Mouse (Mus musculus): ENCODE measurements around the gene Rabep2. TPM values are rescaled to one million over a fixed set of nuclear protein-coding genes. Genes with fewer than 3 reads are reported as not detected.

The Rabep2 gene
- polyA plus RNA-seq, 1 experiment from 2014 or later, result 28.1 TPM

DNA sequence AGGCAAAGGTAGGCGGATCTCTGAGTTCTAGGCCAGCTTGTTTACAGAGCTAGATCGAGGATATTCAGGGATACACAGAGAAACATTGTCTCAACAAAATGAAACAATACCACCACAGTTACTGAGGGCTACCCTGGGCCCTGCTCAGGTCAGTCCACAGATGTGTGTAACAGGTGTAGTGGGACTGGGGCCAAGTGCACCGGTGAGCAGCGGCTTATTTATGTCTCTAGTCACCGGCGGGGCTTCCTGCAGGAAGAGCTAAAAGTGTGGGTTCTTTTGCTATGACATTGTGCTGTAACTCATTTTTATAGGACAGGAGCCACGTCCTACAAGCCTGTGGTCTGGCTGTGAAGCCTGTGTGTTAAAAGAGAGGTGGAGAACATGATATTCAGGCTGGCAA, 25.3 kb downstream of the Rabep2 start:
- Histone ChIP-seq H3K9ac (ENCODE audit: low read length) (no peak overlapping the region), H3K27me3 (ENCODE audit: control insufficient read depth, insufficient read depth, low read length) (no peaks in the 10 kb centered on the region), H3K27ac (replicated peaks; ENCODE audit: low read depth, low read length) (no peak overlapping the region), H3K4me3 (ENCODE audit: low read depth, low read length) (no peak overlapping the region), H3K36me3 (ENCODE audit: control insufficient read depth, insufficient read depth, low read length) (no peaks in the 10 kb centered on the region), H3K9me3 (ENCODE audit: control insufficient read depth, low read length) (no peaks in the 10 kb centered on the region), H3K4me1 (ENCODE audit: control insufficient read depth, insufficient read depth, low read length) (no peaks in the 10 kb centered on the region), H3K4me2 (ENCODE audit: low read depth, severe bottlenecking) (no peak overlapping the region)
- 52% methylated on average over 7 of the region's 7 CpGs for WGBS
- DNase-seq (ENCODE audit: low spot score), result no peak
- no peak for ATAC-seq (ENCODE audit: insufficient number of reproducible peaks, low FRiP score, low TSS enrichment, low read depth)

GRCm38 (mm10) chr7:126455242-126455641, 26.7 kb downstream of the Rabep2 start:
- H3K4me3 ChIP-seq (ENCODE audit: low read depth, low read length), result no peak overlapping the region
- H3K27me3 ChIP-seq (ENCODE audit: control insufficient read depth, insufficient read depth, low read length), result no peaks in the 10 kb centered on the region
- H3K4me1 ChIP-seq (ENCODE audit: control insufficient read depth, insufficient read depth, low read length), result no peaks in the 10 kb centered on the region
- no peak for ATAC-seq (ENCODE audit: insufficient number of reproducible peaks, low FRiP score, low TSS enrichment, low read depth)
- no peaks in the 10 kb centered on the region for H3K9me3 ChIP-seq (ENCODE audit: control insufficient read depth, low read length)
- no peak overlapping the region for H3K27ac ChIP-seq (replicated peaks; ENCODE audit: low read depth, low read length)
- no peak overlapping the region for H3K9ac ChIP-seq (ENCODE audit: low read length)
- 82% methylated on average over 2 of the region's 2 CpGs for WGBS
- no peak for DNase-seq (ENCODE audit: low spot score)
- no peaks in the 10 kb centered on the region for H3K36me3 ChIP-seq (ENCODE audit: control insufficient read depth, insufficient read depth, low read length)
- no peak overlapping the region for H3K4me2 ChIP-seq (ENCODE audit: low read depth, severe bottlenecking)

GRCm38 (mm10) chr7:126456382-126457266, 28.1 kb downstream of the Rabep2 start:
- H3K4me3 ChIP-seq (ENCODE audit: low read depth, low read length), result no peak overlapping the region
- H3K36me3 ChIP-seq (ENCODE audit: control insufficient read depth, insufficient read depth, low read length), result no peaks in the 10 kb centered on the region
- no peak for DNase-seq (ENCODE audit: low spot score)
- H3K27me3 ChIP-seq (ENCODE audit: control insufficient read depth, insufficient read depth, low read length), result no peaks in the 10 kb centered on the region
- H3K4me1 ChIP-seq (ENCODE audit: control insufficient read depth, insufficient read depth, low read length), result 0 out of 2 replicates have a peak, but pooled peaks cover 8% of the 10 kb centered on the region
- ATAC-seq (ENCODE audit: insufficient number of reproducible peaks, low FRiP score, low TSS enrichment, low read depth), result no peak
- H3K9me3 ChIP-seq (ENCODE audit: control insufficient read depth, low read length), result no peaks in the 10 kb centered on the region
- no peak overlapping the region for H3K9ac ChIP-seq (ENCODE audit: low read length)
- H3K4me2 ChIP-seq (ENCODE audit: low read depth, severe bottlenecking), result no peak overlapping the region
- 87% methylated on average over 17 of the region's 17 CpGs for WGBS
- H3K27ac ChIP-seq (replicated peaks; ENCODE audit: low read depth, low read length), result no peak overlapping the region

DNA sequence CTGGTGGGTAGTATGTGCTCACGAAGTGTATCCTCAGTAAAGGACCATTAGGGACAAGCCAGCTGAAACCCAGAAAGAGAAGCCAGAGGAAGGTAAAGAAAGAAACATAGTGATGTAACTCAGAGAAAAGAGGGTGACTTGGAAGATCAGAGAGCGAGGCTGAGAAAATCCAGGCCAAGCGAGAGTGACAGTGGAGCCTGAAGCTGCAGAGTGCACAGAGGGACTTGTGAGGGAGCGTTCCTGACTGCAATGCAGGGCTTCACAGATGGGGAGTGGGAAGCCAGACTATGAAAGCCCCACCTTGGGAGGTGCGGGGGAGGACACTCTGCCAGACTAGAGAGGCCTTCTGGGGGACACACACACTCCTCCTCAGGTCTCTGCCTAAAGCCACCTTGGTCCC, 29.7 kb downstream of the Rabep2 start:
- DNase-seq (ENCODE audit: low spot score), result no peak
- H3K4me1 ChIP-seq (ENCODE audit: control insufficient read depth, insufficient read depth, low read length), result peaks cover 11% of the 10 kb centered on the region
- H3K4me3 ChIP-seq (ENCODE audit: low read depth, low read length), result no peak overlapping the region
- no peaks in the 10 kb centered on the region for H3K9me3 ChIP-seq (ENCODE audit: control insufficient read depth, low read length)
- ATAC-seq (ENCODE audit: insufficient number of reproducible peaks, low FRiP score, low TSS enrichment, low read depth), result no peak
- H3K27me3 ChIP-seq (ENCODE audit: control insufficient read depth, insufficient read depth, low read length), result no peaks in the 10 kb centered on the region
- 73% methylated on average over 5 of the region's 5 CpGs for WGBS
- H3K36me3 ChIP-seq (ENCODE audit: control insufficient read depth, insufficient read depth, low read length), result no peaks in the 10 kb centered on the region
- no peak overlapping the region for H3K27ac ChIP-seq (replicated peaks; ENCODE audit: low read depth, low read length)
- H3K9ac ChIP-seq (ENCODE audit: low read length), result no peak overlapping the region
- no peak overlapping the region for H3K4me2 ChIP-seq (ENCODE audit: low read depth, severe bottlenecking)

DNA sequence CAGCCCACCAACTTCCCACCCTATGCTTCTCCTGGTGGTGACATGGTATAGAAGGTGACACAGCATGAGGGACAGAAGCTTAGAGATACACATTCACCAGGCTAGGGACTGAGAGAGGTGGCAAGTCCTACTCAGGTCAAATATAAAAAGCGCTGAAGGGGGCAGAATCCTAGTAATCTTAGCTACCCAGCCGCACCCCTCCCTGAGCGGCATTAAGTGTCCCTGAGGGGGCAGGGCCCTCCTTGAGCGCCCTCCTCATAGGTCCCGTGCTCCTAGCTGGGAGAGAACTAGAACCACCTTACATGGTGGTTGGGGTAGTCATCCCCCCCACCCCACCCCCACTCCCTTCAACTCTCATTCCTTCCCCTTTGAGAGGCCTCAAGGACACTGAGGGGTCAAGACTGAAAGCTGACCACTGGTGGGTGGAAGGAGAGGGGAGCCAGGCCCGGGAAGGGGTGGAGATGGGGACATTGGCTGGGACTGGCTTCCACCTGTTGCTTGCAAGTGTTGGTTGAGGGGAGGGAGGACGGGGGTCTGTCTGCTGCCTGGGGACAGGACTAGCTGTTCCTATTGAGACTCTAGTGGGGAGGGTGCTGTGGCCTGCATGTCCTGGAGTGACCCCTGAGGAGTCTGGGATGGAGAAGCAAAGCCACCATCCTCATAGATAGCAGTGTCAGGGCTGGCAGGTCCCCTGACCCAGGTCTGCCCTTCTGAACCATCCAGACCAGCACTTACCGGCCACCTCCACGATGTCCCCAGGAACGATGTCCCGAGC, 30.5 kb downstream of the Rabep2 start:
- Histone ChIP-seq H3K9ac (ENCODE audit: low read length) (no peak overlapping the region), H3K9me3 (ENCODE audit: control insufficient read depth, low read length) (no peaks in the 10 kb centered on the region), H3K4me3 (ENCODE audit: low read depth, low read length) (no peak overlapping the region), H3K4me1 (ENCODE audit: control insufficient read depth, insufficient read depth, low read length) (peaks cover 11% of the 10 kb centered on the region), H3K27ac (replicated peaks; ENCODE audit: low read depth, low read length) (no peak overlapping the region), H3K4me2 (ENCODE audit: low read depth, severe bottlenecking) (no peak overlapping the region), H3K36me3 (ENCODE audit: control insufficient read depth, insufficient read depth, low read length) (no peaks in the 10 kb centered on the region), H3K27me3 (ENCODE audit: control insufficient read depth, insufficient read depth, low read length) (no peaks in the 10 kb centered on the region)
- 87% methylated on average over 11 of the region's 11 CpGs for WGBS
- ATAC-seq (ENCODE audit: insufficient number of reproducible peaks, low FRiP score, low TSS enrichment, low read depth), result no peak
- DNase-seq (ENCODE audit: low spot score), result no peak

DNA sequence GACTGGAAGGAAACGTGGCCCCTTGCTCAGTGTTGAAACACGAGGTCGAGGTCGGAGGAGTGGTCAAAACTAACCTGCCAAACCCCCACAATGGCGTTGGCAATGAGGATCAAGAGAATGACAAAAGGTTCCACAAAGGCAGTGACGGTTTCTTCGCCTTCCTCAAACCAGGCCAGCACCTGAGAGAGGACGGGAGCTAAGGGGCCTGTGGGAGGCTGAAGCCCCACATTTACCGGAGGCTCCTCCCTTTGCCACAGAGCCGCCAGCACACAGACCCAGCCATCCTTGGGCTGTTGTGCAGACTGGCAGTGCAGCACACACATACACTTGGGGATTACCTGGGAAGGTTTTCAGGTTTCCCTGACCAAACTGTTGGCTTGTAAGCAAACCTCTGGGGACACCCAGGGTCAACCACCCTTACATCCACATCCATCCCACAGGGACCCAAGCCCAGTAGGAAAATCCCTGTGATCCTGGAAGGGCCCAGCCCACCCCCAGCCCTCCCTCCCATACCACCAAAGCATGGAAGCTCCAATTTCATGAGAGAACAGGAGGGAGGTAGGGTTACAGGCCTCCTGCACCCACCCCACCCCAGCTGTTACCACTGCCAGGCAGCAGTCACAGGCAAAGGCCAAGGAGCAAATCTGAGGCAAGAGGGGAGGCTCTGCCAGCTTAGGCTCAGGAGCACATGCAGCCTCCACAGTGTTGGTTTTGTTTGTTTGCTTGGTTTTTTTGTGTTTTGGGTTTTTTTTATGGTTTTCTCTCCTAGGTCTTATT, 32.3 kb downstream of the Rabep2 start:
- peaks cover 11% of the 10 kb centered on the region for H3K4me1 ChIP-seq (ENCODE audit: control insufficient read depth, insufficient read depth, low read length)
- H3K4me3 ChIP-seq (ENCODE audit: low read depth, low read length), result no peak overlapping the region
- no peaks in the 10 kb centered on the region for H3K27me3 ChIP-seq (ENCODE audit: control insufficient read depth, insufficient read depth, low read length)
- peak overlapping the region; percentile 12; the same call in 1 of the 2 replicates for H3K9ac ChIP-seq (ENCODE audit: low read length)
- 42% methylated on average over 10 of the region's 10 CpGs for WGBS
- peak; percentile 28; the same call in 1 of the 2 replicates for ATAC-seq (ENCODE audit: insufficient number of reproducible peaks, low FRiP score, low TSS enrichment, low read depth)
- DNase-seq (ENCODE audit: low spot score), result peak; percentile 40
- 0 out of 2 replicates have a peak overlapping the region, but pooled peaks have one; percentile 16 for H3K27ac ChIP-seq (replicated peaks; ENCODE audit: low read depth, low read length)
- H3K36me3 ChIP-seq (ENCODE audit: control insufficient read depth, insufficient read depth, low read length), result no peaks in the 10 kb centered on the region
- no peaks in the 10 kb centered on the region for H3K9me3 ChIP-seq (ENCODE audit: control insufficient read depth, low read length)
- H3K4me2 ChIP-seq (ENCODE audit: low read depth, severe bottlenecking), result no peak overlapping the region

- H3K4me1 ChIP-seq (ENCODE audit: control insufficient read depth, insufficient read depth, low read length), result peaks cover 11% of the 10 kb centered on the region
- 0 out of 2 replicates have a peak overlapping the region, but pooled peaks have one; percentile 7 for H3K9ac ChIP-seq (ENCODE audit: low read length)
Measured at GRCm38 (mm10) chr7:126461626-126462025, 33.1 kb downstream of the Rabep2 start.

GRCm38 (mm10) chr7:126463004-126463403, 34.4 kb downstream of the Rabep2 start, which contains the start of gene Atp2a1:
Gene Atp2a1, minus strand, starts transcription at chr7:126463108.
- Histone ChIP-seq H3K4me3 (ENCODE audit: low read depth, low read length) (peak within 1 kb of the TSS; percentile 8), H3K9me3 (ENCODE audit: control insufficient read depth, low read length) (no peaks in the 10 kb centered on the region), H3K4me1 (ENCODE audit: control insufficient read depth, insufficient read depth, low read length) (peaks cover 11% of the 10 kb centered on the region), H3K4me2 (ENCODE audit: low read depth, severe bottlenecking) (peak within 1 kb of the TSS; percentile 1; the same call in 1 of the 2 replicates), H3K36me3 (ENCODE audit: control insufficient read depth, insufficient read depth, low read length) (peaks cover 6% of the 10 kb centered on the region; the same call in 1 of the 2 replicates), H3K27ac (replicated peaks; ENCODE audit: low read depth, low read length) (0 out of 2 replicates have a peak within 1 kb of the TSS, but pooled peaks have one; percentile 42), H3K9ac (ENCODE audit: low read length) (no peak within 1 kb of the TSS), H3K27me3 (ENCODE audit: control insufficient read depth, insufficient read depth, low read length) (no peaks in the 10 kb centered on the region)
- DNase-seq (ENCODE audit: low spot score) (no peak), ATAC-seq (ENCODE audit: insufficient number of reproducible peaks, low FRiP score, low TSS enrichment, low read depth) (no peak)
- 36% methylated on average over 5 of the region's 5 CpGs for WGBS

More at GRCm38 (mm10) chr7:126461626-126462025, 33.1 kb downstream of the Rabep2 start:
- DNase-seq (ENCODE audit: low spot score) (no peak), ATAC-seq (ENCODE audit: insufficient number of reproducible peaks, low FRiP score, low TSS enrichment, low read depth) (no peak)
- Histone ChIP-seq H3K27me3 (ENCODE audit: control insufficient read depth, insufficient read depth, low read length) (no peaks in the 10 kb centered on the region), H3K9me3 (ENCODE audit: control insufficient read depth, low read length) (no peaks in the 10 kb centered on the region), H3K4me2 (ENCODE audit: low read depth, severe bottlenecking) (peak overlapping the region; percentile 1; the same call in 1 of the 2 replicates), H3K36me3 (ENCODE audit: control insufficient read depth, insufficient read depth, low read length) (no peaks in the 10 kb centered on the region), H3K27ac (replicated peaks; ENCODE audit: low read depth, low read length) (0 out of 2 replicates have a peak overlapping the region, but pooled peaks have one; percentile 14), H3K4me3 (ENCODE audit: low read depth, low read length) (no peak overlapping the region)
- 57% methylated on average over 3 of the region's 3 CpGs for WGBS
